Mouse (Mus musculus) kidney, adult 2 months (tissue): Measurements from ENCODE around the gene Hist2h2aa1. TPM values are rescaled to one million over a fixed set of nuclear protein-coding genes. Genes with fewer than 3 reads are reported as not detected.

Experiments
- DNase-seq: peaks from one replicate; pipeline ENCODE4 v3.0.0; 2021
- H3K27ac ChIP-seq: fragments of 200-500 bp; 2 replicates; pipeline ENCODE4 v1.5.1; 2012; ENCODE audit warnings: low read depth, low read length, control low read depth, inconsistent platforms; ENCODE audit not compliant: insufficient read depth
- H3K27me3 ChIP-seq: fragments of 200-500 bp; replicated peaks from 2 replicates; pipeline ENCODE4 v1.6.1; 2012; ENCODE audit warnings: mild to moderate bottlenecking, moderate library complexity, low read length, inconsistent platforms; ENCODE audit not compliant: control insufficient read depth, insufficient read depth
- H3K36me3 ChIP-seq: fragments of 200-500 bp; 2 replicates; pipeline ENCODE4 v1.6.1; 2012; ENCODE audit warnings: mild to moderate bottlenecking, moderate library complexity, low read length, inconsistent platforms; ENCODE audit not compliant: control insufficient read depth, insufficient read depth
- H3K4me1 ChIP-seq: fragments of 200-500 bp; 2 replicates; pipeline ENCODE4 v1.6.1; 2011; ENCODE audit warnings: low read length; ENCODE audit not compliant: control insufficient read depth, insufficient read depth
- H3K4me3 ChIP-seq: fragments of 200-500 bp; 2 replicates; pipeline ENCODE4 v1.5.1; 2011; ENCODE audit warnings: mild to moderate bottlenecking, low read depth, low read length, control low read depth; ENCODE audit not compliant: insufficient read depth
- CTCF ChIP-seq: fragments of 200-500 bp; conservative IDR thresholded peaks from 2 replicates; pipeline ENCODE4 v1.5.1; 2011; ENCODE audit warnings: low read depth, mild to moderate bottlenecking, control low read depth, low read length, moderate library complexity, mixed read lengths; ENCODE audit not compliant: insufficient read depth, insufficient read length
- POLR2A ChIP-seq: fragments of 200-500 bp; IDR thresholded peaks from one replicate; pipeline ENCODE4 v1.6.1; 2011; ENCODE audit warnings: low read depth, low read length, control low read depth
- WGBS: fragments of 180-500 bp; shearing (Covaris S2); methylation state at CpG from one replicate; pipeline ENCODE4 v1.1.7; 2018; 5-methylcytosine and 5-hydroxymethylcytosine counted together
- polyA plus RNA-seq: library from polyadenylated mRNA; depleted of rRNA; stranded (reverse); fragments of >200 nt; gene quantifications from 2 replicates; pipeline ENCODE4 v1.2.3, GENCODE M21; 2012

Hist2h2aa1 gene
- polyA plus RNA-seq, 1 experiment, result 285 TPM

DNA sequence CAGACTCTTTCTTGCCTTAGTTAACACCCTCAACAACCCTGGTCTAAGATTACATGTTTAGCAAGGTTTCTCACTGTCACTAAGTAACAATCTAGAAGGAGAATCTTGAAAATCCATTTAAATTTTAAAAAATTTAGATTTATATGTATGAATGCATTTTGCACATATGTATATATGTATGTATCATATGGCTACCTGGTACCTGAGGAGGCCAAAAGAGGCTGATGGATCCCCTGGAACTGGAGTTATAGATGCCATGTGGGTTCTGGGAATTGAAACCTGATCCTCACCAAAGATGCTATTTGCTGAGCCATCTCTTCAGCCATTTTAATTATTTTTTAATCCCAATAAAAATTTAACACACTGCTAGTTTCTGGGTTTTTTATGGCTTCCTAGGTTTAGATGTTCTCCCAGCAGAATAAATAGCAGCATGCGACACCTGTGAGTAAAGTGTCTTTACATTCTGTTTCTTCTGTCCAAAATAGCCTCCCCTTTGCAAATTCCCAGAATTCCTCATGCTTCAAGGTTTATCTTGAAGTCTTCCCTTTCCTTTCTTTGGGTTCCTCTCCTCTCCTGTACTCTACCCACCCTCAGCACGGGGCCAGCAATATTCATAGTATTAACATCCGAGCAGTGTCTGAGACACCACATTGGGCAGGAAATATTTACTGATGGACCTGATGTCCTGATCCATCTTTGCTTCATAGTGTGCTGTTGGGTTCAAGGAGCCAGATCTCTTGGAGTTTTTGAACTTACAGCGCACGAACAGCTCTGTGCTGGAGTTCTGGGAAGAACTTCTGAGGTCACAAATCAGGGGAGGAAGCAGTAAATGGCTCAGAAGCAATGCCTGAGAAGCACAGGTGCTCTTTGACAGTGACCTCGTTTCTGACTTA lies 3.1 kb downstream of the Hist2h2aa1 start:
- H3K27me3 ChIP-seq, result no peaks in the 10 kb centered on the region
- WGBS, result 66% methylated on average over 6 of the region's 6 CpGs
- no peak overlapping the region for H3K27ac ChIP-seq

DNA sequence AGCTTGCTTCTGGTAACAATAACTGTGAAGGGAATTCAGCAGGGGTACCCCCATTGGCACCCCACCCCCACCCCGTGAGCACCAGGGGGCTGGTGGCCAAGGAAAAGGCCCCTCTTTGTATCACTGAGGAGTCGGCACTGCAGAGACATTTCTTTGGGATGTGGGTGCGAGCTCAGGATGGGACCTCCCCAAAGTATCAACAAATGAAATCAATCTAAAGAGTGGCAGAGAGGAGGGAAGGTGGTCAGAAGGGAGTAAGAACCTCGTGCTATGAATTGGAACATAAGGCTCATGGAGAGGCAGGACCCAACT lies 3.7 kb downstream of the Hist2h2aa1 start:
- TF ChIP-seq POLR2A (no peak), CTCF (no peak)
- H3K27ac ChIP-seq, result no peak overlapping the region
- H3K27me3 ChIP-seq, result no peaks in the 10 kb centered on the region
- no peak overlapping the region for H3K4me3 ChIP-seq
- 77% methylated on average over 4 of the region's 4 CpGs for WGBS
- no peaks in the 10 kb centered on the region for H3K36me3 ChIP-seq
- H3K4me1 ChIP-seq, result peaks cover 4% of the 10 kb centered on the region; the same call in 1 of the 2 replicates
- DNase-seq, result no peak

More for the DNA sequence above, 3.1 kb downstream of the Hist2h2aa1 start:
- no peak overlapping the region for H3K4me3 ChIP-seq
- DNase-seq, result no peak
- no peak for TF ChIP-seq CTCF
- no peak for TF ChIP-seq POLR2A
- peaks cover 8% of the 10 kb centered on the region; the same call in 1 of the 2 replicates for H3K4me1 ChIP-seq
- H3K36me3 ChIP-seq, result no peaks in the 10 kb centered on the region

DNA sequence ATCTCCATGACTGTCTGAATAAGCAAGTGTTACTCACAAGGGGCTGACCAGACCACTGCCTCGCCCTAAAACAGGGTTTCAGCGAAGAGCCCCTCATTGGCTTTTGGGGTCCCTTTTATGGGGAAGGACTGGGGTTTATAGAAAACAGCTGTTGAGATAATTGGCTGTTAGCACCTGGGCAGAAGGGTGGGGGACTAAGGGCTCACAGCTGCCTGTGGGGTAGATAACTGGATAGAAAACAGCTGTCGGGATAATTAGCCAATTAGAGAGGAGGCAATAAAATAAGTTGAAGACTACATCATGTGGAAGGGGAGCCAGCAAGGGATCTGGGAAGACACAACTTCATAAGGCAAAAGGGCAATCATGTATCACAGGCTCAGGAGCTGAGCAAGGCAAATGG lies 5.6 kb downstream of the Hist2h2aa1 start:
- DNase-seq, result no peak
- Histone ChIP-seq H3K27me3 (no peaks in the 10 kb centered on the region), H3K36me3 (no peaks in the 10 kb centered on the region), H3K4me1 (no peaks in the 10 kb centered on the region), H3K4me3 (no peak overlapping the region), H3K27ac (no peak overlapping the region)
- TF ChIP-seq CTCF (no peak), POLR2A (no peak)
- WGBS, result 74% methylated on average over 3 of the region's 3 CpGs

DNA sequence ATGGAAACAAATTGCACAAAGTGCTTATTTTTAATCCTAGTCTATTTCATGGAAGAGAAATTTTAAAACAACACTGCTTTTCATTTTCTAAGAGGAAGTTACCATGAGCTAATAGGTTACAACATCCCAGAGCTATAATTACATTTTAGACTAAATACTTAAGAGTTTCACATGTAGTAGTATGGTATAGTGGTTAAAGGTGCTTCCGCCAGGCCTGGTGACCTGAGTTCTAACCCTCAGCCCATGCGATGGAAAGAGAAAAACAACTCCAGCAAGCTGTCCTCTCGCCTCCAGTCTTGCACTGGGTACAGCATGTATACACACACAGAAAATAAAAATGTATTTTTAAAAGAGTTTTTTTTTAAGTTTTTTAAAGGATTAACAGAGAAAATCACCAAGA lies 6.5 kb downstream of the Hist2h2aa1 start:
- WGBS, result 87% methylated on average over 3 of the region's 3 CpGs
- H3K27ac ChIP-seq, result no peak overlapping the region
- H3K4me3 ChIP-seq, result no peak overlapping the region
- H3K27me3 ChIP-seq, result no peaks in the 10 kb centered on the region
- TF ChIP-seq POLR2A (no peak), CTCF (no peak)
- no peaks in the 10 kb centered on the region for H3K4me1 ChIP-seq
- DNase-seq, result no peak
- H3K36me3 ChIP-seq, result no peaks in the 10 kb centered on the region

DNA sequence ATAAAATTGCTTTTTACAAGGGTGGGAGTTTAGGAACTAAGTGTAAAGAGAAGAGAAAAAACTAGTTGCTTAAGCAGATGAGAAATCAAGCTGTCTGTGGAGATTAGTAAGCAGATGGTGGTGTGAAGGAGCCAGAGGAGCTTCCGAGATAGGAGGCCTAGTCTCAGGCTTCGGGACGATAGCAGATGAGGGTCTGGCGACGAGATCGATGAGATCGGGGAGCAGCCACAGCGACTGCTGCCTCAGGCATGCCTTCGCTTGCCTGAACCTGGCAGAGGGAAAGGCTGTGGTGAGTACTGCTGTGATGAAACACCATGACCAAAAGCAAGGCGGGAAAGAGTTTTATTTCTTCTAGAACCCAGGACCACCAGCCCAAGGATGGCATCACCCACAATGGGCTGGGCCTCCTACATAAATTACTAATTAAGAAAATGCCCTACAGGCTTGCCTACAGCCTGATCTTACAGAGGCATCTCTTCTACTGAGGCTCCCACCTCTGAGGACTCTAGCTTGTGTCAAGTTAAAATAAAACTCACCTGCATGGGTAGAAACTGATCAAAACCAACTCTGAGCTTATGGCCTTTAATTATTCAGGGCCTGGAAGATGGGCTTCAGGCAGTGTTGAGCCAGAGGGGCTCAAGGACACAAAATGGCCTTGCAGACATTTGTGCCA lies 9.5 kb downstream of the Hist2h2aa1 start:
- H3K36me3 ChIP-seq, result no peaks in the 10 kb centered on the region
- 82% methylated on average over 10 of the region's 10 CpGs for WGBS
- no peak for DNase-seq
- TF ChIP-seq CTCF (no peak), POLR2A (no peak)
- no peak overlapping the region for H3K27ac ChIP-seq
- H3K4me3 ChIP-seq, result no peak overlapping the region
- no peaks in the 10 kb centered on the region for H3K27me3 ChIP-seq
- H3K4me1 ChIP-seq, result no peaks in the 10 kb centered on the region

DNA sequence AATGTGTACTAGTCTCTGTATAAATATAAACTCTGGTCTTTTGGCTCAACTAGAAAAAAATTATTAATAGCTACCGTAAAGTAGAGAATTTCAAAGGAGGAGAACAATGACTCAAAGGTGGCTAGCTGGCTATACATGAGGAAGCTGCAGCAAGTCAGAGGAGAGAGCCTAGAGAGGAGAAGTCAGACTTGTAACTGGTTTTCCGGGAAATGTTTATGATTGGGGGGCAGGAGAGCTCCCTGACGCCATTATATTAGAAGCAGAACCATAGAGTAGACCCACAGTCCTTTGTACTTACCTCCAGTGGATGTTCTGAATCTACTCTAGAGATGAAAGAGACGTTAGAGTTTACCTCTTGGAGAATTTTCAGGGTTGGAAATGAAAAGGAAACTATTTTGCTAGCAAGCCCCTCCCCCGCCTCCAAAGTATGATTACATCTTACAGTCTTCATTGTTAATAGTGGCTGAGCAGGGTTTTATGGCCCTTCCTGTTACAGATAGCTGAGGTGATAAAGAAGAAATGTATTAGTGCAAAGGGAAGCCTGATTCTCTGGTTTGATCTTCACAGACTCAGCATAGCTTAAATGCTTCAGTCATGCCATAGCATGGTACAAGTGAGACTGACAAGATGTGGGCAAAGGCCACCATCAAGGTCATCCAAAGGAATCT lies 10.8 kb downstream of the Hist2h2aa1 start:
- Histone ChIP-seq H3K4me3 (no peak overlapping the region), H3K27ac (no peak overlapping the region), H3K27me3 (no peaks in the 10 kb centered on the region), H3K36me3 (no peaks in the 10 kb centered on the region), H3K4me1 (no peaks in the 10 kb centered on the region)
- no peak for TF ChIP-seq CTCF
- no peak for TF ChIP-seq POLR2A
- no peak for DNase-seq
- 65% methylated on average over 5 of the region's 5 CpGs for WGBS

DNA sequence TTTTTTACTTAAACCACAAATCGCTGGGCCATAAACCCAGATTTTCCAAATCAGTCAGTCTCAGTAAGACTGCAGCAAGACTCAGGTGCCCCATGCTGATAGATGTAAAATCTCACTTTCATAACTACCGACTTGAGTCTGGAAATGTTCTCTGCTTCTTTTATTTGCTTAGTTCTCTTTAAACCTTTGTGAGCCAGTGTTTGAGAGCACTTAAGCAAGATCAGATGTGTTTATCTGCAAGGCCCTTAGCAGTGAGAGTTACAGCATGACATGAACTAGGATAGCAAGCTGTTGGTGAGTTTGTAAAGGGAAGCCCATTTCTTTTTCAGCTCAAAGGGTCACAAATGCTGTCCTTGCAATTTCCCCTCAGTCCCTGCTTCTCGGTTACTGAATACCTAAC lies 11.9 kb downstream of the Hist2h2aa1 start:
- TF ChIP-seq CTCF, result no peak
- TF ChIP-seq POLR2A, result no peak
- Histone ChIP-seq H3K27me3 (no peaks in the 10 kb centered on the region), H3K4me1 (peaks cover 4% of the 10 kb centered on the region; the same call in 1 of the 2 replicates), H3K27ac (no peak overlapping the region), H3K4me3 (no peak overlapping the region), H3K36me3 (no peaks in the 10 kb centered on the region)
- WGBS, result 80% methylated on average over 3 of the region's 3 CpGs
- DNase-seq, result no peak
